Mouse (Mus musculus) cortical plate, adult 2 months (tissue): ENCODE measurements around the gene Rcn1.

ENCODE experiments used
- CTCF ChIP-seq: fragments of 200-500 bp; IDR thresholded peaks from 2 replicates; pipeline ENCODE4 v1.5.1; 2011; ENCODE audit warnings: mild to moderate bottlenecking, control low read depth, low read length; ENCODE audit not compliant: insufficient read depth; ENCODE audit errors: extremely low read depth
- POLR2A ChIP-seq: fragments of 200-500 bp; IDR thresholded peaks from 2 replicates; pipeline ENCODE4 v1.6.1; 2011; ENCODE audit warnings: mild to moderate bottlenecking, low read length, control low read depth; ENCODE audit not compliant: insufficient read depth; ENCODE audit errors: extremely low read depth

DNA sequence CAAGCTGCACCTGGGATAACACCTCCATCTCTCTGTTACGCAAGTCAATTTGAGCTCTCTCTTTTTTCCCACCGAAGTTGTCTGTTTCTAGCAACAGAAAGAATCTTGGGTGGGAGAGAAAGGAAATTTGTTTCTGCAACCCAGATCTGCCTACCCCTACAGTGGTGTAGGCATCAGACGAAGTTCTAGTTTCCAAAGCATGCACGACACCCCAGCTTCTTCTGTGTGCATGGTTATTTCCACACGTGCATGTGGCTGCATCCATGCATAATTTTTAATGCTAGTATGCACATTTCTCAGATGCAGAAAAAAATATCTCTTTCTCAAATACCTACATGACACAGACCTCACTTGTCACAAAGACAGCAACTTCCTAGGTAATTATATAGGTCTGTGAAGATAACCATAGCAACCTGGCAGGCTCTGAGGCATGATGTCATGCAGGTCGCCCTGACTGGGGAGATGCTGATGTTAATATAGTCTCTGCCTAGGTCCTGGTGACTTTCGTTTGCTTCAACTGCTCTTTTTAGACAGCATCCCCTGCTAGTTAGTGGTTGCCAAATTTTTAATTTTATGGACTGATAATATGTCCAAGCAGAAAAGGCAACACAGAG is 17.0 kb upstream of the Rcn1 start:
- no peak for TF ChIP-seq CTCF
- no peak for TF ChIP-seq POLR2A
